13 mouse cellular contexts compared by ENCODE assay signal in the genomic region with DNA sequence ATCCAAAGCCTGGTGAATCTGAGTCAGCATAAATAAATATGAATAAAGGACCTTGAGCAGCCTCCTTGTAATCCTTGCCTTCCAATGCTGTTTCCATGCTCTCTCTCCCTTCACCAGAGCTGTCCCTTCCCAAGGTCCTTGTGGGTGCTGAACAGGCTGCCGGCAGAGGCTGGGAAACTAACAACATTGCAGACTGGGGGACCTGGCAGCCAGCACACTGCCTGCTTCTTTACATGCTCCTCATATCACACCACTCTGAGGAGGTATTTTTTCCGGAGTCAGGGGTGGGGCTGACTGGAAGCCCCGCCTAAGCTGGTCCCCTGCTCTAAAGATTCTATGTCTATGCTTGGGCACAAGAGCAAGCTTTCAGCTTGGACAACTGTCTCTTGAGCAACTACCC.
DNase-seq lines count a peak whose midpoint lies in the region; ATAC-seq lines count a peak whose summit lies in the region.
"Had no signal": no experiment of that assay in that cellular context is flagged by ENCODE, and none has a peak within 500 bp of the region (broad histone marks: within the 10 kb centered on the region; RNA-seq: fewer than 3 reads in every experiment).

No protein-coding gene starts in this region.

- H3K4me2 ChIP-seq in heart, embryonic 16.5 days (ENCODE audit: low read depth, low read length) = no peak overlapping the region
- no peak overlapping the region for H3K4me2 ChIP-seq in neural tube, embryonic 13.5 days
- no peak overlapping the region for H3K4me2 ChIP-seq in neural tube, embryonic 15.5 days
- H3K4me2 ChIP-seq: liver, embryonic 13.5 days had no signal

- no peaks in the 10 kb centered on the region for H3K27me3 ChIP-seq in heart, embryonic 16.5 days (ENCODE audit: control insufficient read depth, insufficient read depth, low read length)
- H3K27me3 ChIP-seq in neural tube, embryonic 13.5 days = no peaks in the 10 kb centered on the region
- no peaks in the 10 kb centered on the region for H3K27me3 ChIP-seq in neural tube, embryonic 15.5 days (replicated peaks)
- H3K27me3 ChIP-seq: liver, embryonic 13.5 days had no signal

- no peaks in the 10 kb centered on the region for H3K36me3 ChIP-seq in heart, embryonic 16.5 days (ENCODE audit: control insufficient read depth, insufficient read depth)
- H3K36me3 ChIP-seq in neural tube, embryonic 13.5 days = no peaks in the 10 kb centered on the region
- no peaks in the 10 kb centered on the region; the same call in 1 of the 2 replicates for H3K36me3 ChIP-seq in neural tube, embryonic 15.5 days
- H3K36me3 ChIP-seq: liver, embryonic 13.5 days had no signal

- peak overlapping the region; percentile 56 for H3K27ac ChIP-seq in heart, embryonic 16.5 days (ENCODE audit: low read length)
- peak overlapping the region; percentile 59; the same call in 1 of the 2 replicates for H3K27ac ChIP-seq in neural tube, embryonic 13.5 days (replicated peaks)
- H3K27ac ChIP-seq in neural tube, embryonic 15.5 days (replicated peaks) = peak overlapping the region; percentile 68
- H3K27ac ChIP-seq: liver, embryonic 13.5 days had no signal

- peak; percentile 80 for ATAC-seq in heart, embryonic 16.5 days (replicated peaks; ENCODE audit: extremely low read depth, insufficient read depth, low FRiP score)
- no peak for ATAC-seq in neural tube, embryonic 13.5 days (ENCODE audit: low read depth)
- ATAC-seq in neural tube, embryonic 15.5 days (ENCODE audit: low FRiP score) = peak; percentile 31; the same call in 1 of the 2 replicates

- no peak overlapping the region for H3K9ac ChIP-seq in heart, embryonic 16.5 days (ENCODE audit: low read length)
- no peak overlapping the region for H3K9ac ChIP-seq in neural tube, embryonic 13.5 days
- no peak overlapping the region for H3K9ac ChIP-seq in neural tube, embryonic 15.5 days (replicated peaks)
- H3K9ac ChIP-seq: liver, embryonic 13.5 days had no signal

- peaks cover 24% of the 10 kb centered on the region for H3K4me1 ChIP-seq in heart, embryonic 16.5 days (ENCODE audit: control insufficient read depth, insufficient read depth, low read length)
- peaks cover 28% of the 10 kb centered on the region for H3K4me1 ChIP-seq in neural tube, embryonic 13.5 days (replicated peaks)
- H3K4me1 ChIP-seq in neural tube, embryonic 15.5 days = peaks cover 22% of the 10 kb centered on the region
- H3K4me1 ChIP-seq: liver, embryonic 13.5 days had no signal

- peak; percentile 61 for DNase-seq in adrenal gland, adult 2 months
- no peak for DNase-seq in adrenal gland, postnatal 25 days
- no peak for DNase-seq in heart, adult 8-10 months (ENCODE audit: low spot score)
- no peak for DNase-seq in neural tube, embryonic 10.5 days (ENCODE audit: extremely low spot score, low spot score)
- no peak for DNase-seq in thymus, adult 18-20 months
- DNase-seq: kidney, adult 8-10 months; left cerebral cortex, postnatal 4 days; liver, embryonic 13.5 days; lung, postnatal 10 days; right cerebral cortex, postnatal 25 days had no signal

- no peaks in the 10 kb centered on the region for H3K9me3 ChIP-seq in heart, embryonic 16.5 days (replicated peaks; ENCODE audit: control insufficient read depth, low read length)
- no peaks in the 10 kb centered on the region for H3K9me3 ChIP-seq in neural tube, embryonic 13.5 days
- no peaks in the 10 kb centered on the region for H3K9me3 ChIP-seq in neural tube, embryonic 15.5 days (replicated peaks)
- H3K9me3 ChIP-seq: liver, embryonic 13.5 days had no signal

- no peak overlapping the region for H3K4me3 ChIP-seq in heart, embryonic 16.5 days (ENCODE audit: low read length)
- H3K4me3 ChIP-seq in neural tube, embryonic 13.5 days = no peak overlapping the region
- no peak overlapping the region for H3K4me3 ChIP-seq in neural tube, embryonic 15.5 days (replicated peaks)
- H3K4me3 ChIP-seq: liver, embryonic 13.5 days had no signal

- 16% methylated on average over 3 of the region's 3 CpGs for WGBS in heart, embryonic 16.5 days
- 61% methylated on average over 3 of the region's 3 CpGs for WGBS in neural tube, embryonic 13.5 days
- 50% methylated on average over 3 of the region's 3 CpGs for WGBS in neural tube, embryonic 15.5 days
